Mouse (Mus musculus): ENCODE results near the gene Nek7.

- TF ChIP-seq CTCF (IDR thresholded peaks at IDR 0.05; ENCODE audit: low read depth, low read length) (no peak), POLR2A (IDR thresholded peaks at IDR 0.05; ENCODE audit: insufficient read depth, low read length) (no peak)
Measured at GRCm38 (mm10) chr1:138523962-138524361, 96.0 kb downstream of the Nek7 start.
